Comparison of ENCODE assay signal across 29 mouse cellular contexts in genomic region chr6:142745484-142745883, GRCm38 (mm10). TPM values are rescaled to one million over a fixed set of nuclear protein-coding genes. Genes with fewer than 3 reads are reported as not detected.
DNase-seq lines count a peak whose midpoint lies in the region; ATAC-seq and TF ChIP-seq lines count a peak whose summit lies in the region.
"Had no signal": no experiment of that assay in that cellular context is flagged by ENCODE, and none has a peak within 500 bp of the region (broad histone marks: within the 10 kb centered on the region; RNA-seq: fewer than 3 reads in every experiment).

No protein-coding gene starts in this region.

- no peak for TF ChIP-seq CTCF in hindbrain, postnatal 0 days (IDR thresholded peaks at IDR 0.05; ENCODE audit: low read depth)

- no peak overlapping the region for H3K4me3 ChIP-seq in hindbrain, postnatal 0 days (ENCODE audit: low read length)
- H3K4me3 ChIP-seq in hindbrain, embryonic 12.5 days, result no peak overlapping the region
- no peak overlapping the region for H3K4me3 ChIP-seq in liver, embryonic 12.5 days
- H3K4me3 ChIP-seq in intestine, embryonic 15.5 days (replicated peaks), result no peak overlapping the region
- no peak overlapping the region for H3K4me3 ChIP-seq in intestine, embryonic 16.5 days (ENCODE audit: low read length)
- H3K4me3 ChIP-seq: embryonic facial prominence, embryonic 12.5 days; embryonic facial prominence, embryonic 15.5 days; erythroblast, embryonic 14.5 days; forebrain, embryonic 10.5 days; forebrain, embryonic 12.5 days had no signal

- H3K9me3 ChIP-seq in hindbrain, postnatal 0 days (ENCODE audit: low read length), result no peaks in the 10 kb centered on the region
- 0 out of 2 replicates have a peak, but pooled peaks cover 3% of the 10 kb centered on the region for H3K9me3 ChIP-seq in hindbrain, embryonic 12.5 days (replicated peaks)
- 0 out of 2 replicates have a peak, but pooled peaks cover 3% of the 10 kb centered on the region for H3K9me3 ChIP-seq in liver, embryonic 12.5 days (replicated peaks)
- H3K9me3 ChIP-seq in intestine, embryonic 15.5 days, result no peaks in the 10 kb centered on the region
- no peaks in the 10 kb centered on the region for H3K9me3 ChIP-seq in intestine, embryonic 16.5 days (ENCODE audit: control insufficient read depth, low read length)
- H3K9me3 ChIP-seq: embryonic facial prominence, embryonic 12.5 days; embryonic facial prominence, embryonic 15.5 days; forebrain, embryonic 12.5 days had no signal

- no peak overlapping the region for H3K27ac ChIP-seq in hindbrain, postnatal 0 days
- H3K27ac ChIP-seq in hindbrain, embryonic 12.5 days, result no peak overlapping the region
- H3K27ac ChIP-seq in liver, embryonic 12.5 days, result no peak overlapping the region
- H3K27ac ChIP-seq in intestine, embryonic 15.5 days, result no peak overlapping the region
- no peak overlapping the region for H3K27ac ChIP-seq in intestine, embryonic 16.5 days (ENCODE audit: low read length)
- H3K27ac ChIP-seq: embryonic facial prominence, embryonic 12.5 days; embryonic facial prominence, embryonic 15.5 days; forebrain, embryonic 10.5 days; forebrain, embryonic 12.5 days had no signal

- no peaks in the 10 kb centered on the region for H3K4me1 ChIP-seq in hindbrain, postnatal 0 days (ENCODE audit: insufficient read depth, low read length)
- H3K4me1 ChIP-seq in hindbrain, embryonic 12.5 days, result no peaks in the 10 kb centered on the region
- peaks cover 12% of the 10 kb centered on the region for H3K4me1 ChIP-seq in liver, embryonic 12.5 days
- no peaks in the 10 kb centered on the region; the same call in 1 of the 2 replicates for H3K4me1 ChIP-seq in intestine, embryonic 15.5 days (replicated peaks)
- no peaks in the 10 kb centered on the region; the same call in none of the 2 replicates for H3K4me1 ChIP-seq in intestine, embryonic 16.5 days (ENCODE audit: control insufficient read depth, insufficient read depth, low read length)
- H3K4me1 ChIP-seq: embryonic facial prominence, embryonic 12.5 days; embryonic facial prominence, embryonic 15.5 days; forebrain, embryonic 10.5 days; forebrain, embryonic 12.5 days had no signal

- intact Hi-C loops in heart, postnatal 36 days (cut with DNase I), result no loop called here

- H3K36me3 ChIP-seq in hindbrain, postnatal 0 days (ENCODE audit: insufficient read depth, low read length), result no peaks in the 10 kb centered on the region
- H3K36me3 ChIP-seq in hindbrain, embryonic 12.5 days, result no peaks in the 10 kb centered on the region
- no peaks in the 10 kb centered on the region for H3K36me3 ChIP-seq in liver, embryonic 12.5 days
- H3K36me3 ChIP-seq in intestine, embryonic 15.5 days, result no peaks in the 10 kb centered on the region
- no peaks in the 10 kb centered on the region for H3K36me3 ChIP-seq in intestine, embryonic 16.5 days (ENCODE audit: control insufficient read depth, insufficient read depth, low read length)
- H3K36me3 ChIP-seq: embryonic facial prominence, embryonic 12.5 days; embryonic facial prominence, embryonic 15.5 days; forebrain, embryonic 10.5 days; forebrain, embryonic 12.5 days had no signal

- no peaks in the 10 kb centered on the region for H3K27me3 ChIP-seq in hindbrain, postnatal 0 days (ENCODE audit: insufficient read depth, low read length)
- H3K27me3 ChIP-seq in hindbrain, embryonic 12.5 days, result no peaks in the 10 kb centered on the region
- H3K27me3 ChIP-seq in liver, embryonic 12.5 days (replicated peaks), result no peaks in the 10 kb centered on the region
- H3K27me3 ChIP-seq in intestine, embryonic 15.5 days (replicated peaks), result no peaks in the 10 kb centered on the region
- no peaks in the 10 kb centered on the region for H3K27me3 ChIP-seq in intestine, embryonic 16.5 days (replicated peaks; ENCODE audit: control insufficient read depth, insufficient read depth, low read length)
- H3K27me3 ChIP-seq: embryonic facial prominence, embryonic 12.5 days; embryonic facial prominence, embryonic 15.5 days; forebrain, embryonic 12.5 days had no signal

- no peak overlapping the region for H3K9ac ChIP-seq in hindbrain, postnatal 0 days (replicated peaks; ENCODE audit: low read length)
- no peak overlapping the region for H3K9ac ChIP-seq in hindbrain, embryonic 12.5 days
- no peak overlapping the region for H3K9ac ChIP-seq in liver, embryonic 12.5 days
- H3K9ac ChIP-seq in intestine, embryonic 15.5 days, result no peak overlapping the region
- no peak overlapping the region for H3K9ac ChIP-seq in intestine, embryonic 16.5 days (ENCODE audit: low read depth, low read length)
- H3K9ac ChIP-seq: embryonic facial prominence, embryonic 12.5 days; embryonic facial prominence, embryonic 15.5 days had no signal

- no peak overlapping the region for H3K4me2 ChIP-seq in hindbrain, postnatal 0 days (ENCODE audit: low read depth, low read length)
- no peak overlapping the region for H3K4me2 ChIP-seq in hindbrain, embryonic 12.5 days (replicated peaks)
- H3K4me2 ChIP-seq in liver, embryonic 12.5 days, result no peak overlapping the region
- H3K4me2 ChIP-seq in intestine, embryonic 15.5 days (replicated peaks), result no peak overlapping the region
- no peak overlapping the region for H3K4me2 ChIP-seq in intestine, embryonic 16.5 days (ENCODE audit: low read depth, low read length)
- H3K4me2 ChIP-seq: embryonic facial prominence, embryonic 12.5 days; embryonic facial prominence, embryonic 15.5 days; forebrain, embryonic 12.5 days had no signal

- 93% methylated on average over 5 of the region's 5 CpGs for WGBS in hindbrain, postnatal 0 days
- 97% methylated on average over 5 of the region's 5 CpGs for WGBS in hindbrain, embryonic 12.5 days
- WGBS in liver, embryonic 12.5 days (ENCODE audit: insufficient replicate concordance), result 85% methylated on average over 5 of the region's 5 CpGs
- 77% methylated on average over 5 of the region's 5 CpGs for WGBS in intestine, embryonic 15.5 days
- 75% methylated on average over 5 of the region's 5 CpGs for WGBS in intestine, embryonic 16.5 days

- ATAC-seq in hindbrain, postnatal 0 days, result 0 out of 2 replicates have a peak, but pooled peaks have one; percentile 35
- no peak for ATAC-seq in hindbrain, embryonic 12.5 days (ENCODE audit: low FRiP score)
- ATAC-seq in liver, embryonic 12.5 days, result peak; percentile 44; the same call in 1 of the 2 replicates
- peak; percentile 73 for ATAC-seq in intestine, embryonic 15.5 days
- peak; percentile 73 for ATAC-seq in intestine, embryonic 16.5 days
- ATAC-seq: forebrain, embryonic 14.5 days; forebrain, embryonic 16.5 days had no signal

- no peak for DNase-seq in hindbrain, postnatal 0 days (ENCODE audit: low spot score)
- no peak for DNase-seq in liver
- no peak for DNase-seq in heart, adult 11 months
- DNase-seq in heart, postnatal 36 days, result no peak
- DNase-seq: adrenal gland, adult 2 months; adrenal gland, postnatal 10 days; adrenal gland, postnatal 25 days; cerebellum, adult 11 months; cerebellum, adult 18-20 months; cerebellum, adult 8-10 months; cerebellum, adult 9-11 months; cerebellum, postnatal 14 days; cerebellum, postnatal 36 days; embryo, embryonic 11 days had no signal

RNA-seq across cellular contexts. Expression of gene Cmas, which starts 11.0 kb away (rescaled TPM):
- 59.1 and 70.7 TPM in 2 replicates for total RNA-seq in hindbrain, postnatal 0 days (2014; rRNA removed)
- 168 and 171 TPM in 2 replicates for polyA plus RNA-seq in hindbrain, postnatal 0 days (2015; fragmentation: Nextera tagmentation; extraction: Ambion mirVana)
- 138 and 139 TPM in 2 replicates for polyA plus RNA-seq in hindbrain, embryonic 12.5 days (2016; fragmentation: Nextera tagmentation; extraction: Ambion mirVana)
- 157 and 159 TPM in 2 replicates for polyA plus RNA-seq in liver, embryonic 12.5 days (2016; fragmentation: Nextera tagmentation; extraction: Ambion mirVana)
- polyA plus RNA-seq in intestine, embryonic 15.5 days (2015; fragmentation: Nextera tagmentation; extraction: Ambion mirVana), result 135 and 141 TPM in 2 replicates
- polyA plus RNA-seq in intestine, embryonic 16.5 days (2015; fragmentation: Nextera tagmentation; extraction: Ambion mirVana), result 145 and 153 TPM in 2 replicates
- 10 to 100 TPM; 31.9 to 36.0 TPM for total RNA-seq in heart, postnatal 36 days (2021)

RNA-seq across cellular contexts. Expression of gene Abcc9, which starts 43.4 kb away (rescaled TPM):
- total RNA-seq in hindbrain, postnatal 0 days (2014; rRNA removed), result 8.9 and 10.4 TPM in 2 replicates
- 2.0 and 2.1 TPM in 2 replicates for polyA plus RNA-seq in hindbrain, postnatal 0 days (2015; fragmentation: Nextera tagmentation; extraction: Ambion mirVana)
- 2.4 and 2.8 TPM in 2 replicates for polyA plus RNA-seq in hindbrain, embryonic 12.5 days (2016; fragmentation: Nextera tagmentation; extraction: Ambion mirVana)
- polyA plus RNA-seq in liver, embryonic 12.5 days (2016; fragmentation: Nextera tagmentation; extraction: Ambion mirVana), result 2.4 and 2.9 TPM in 2 replicates
- polyA plus RNA-seq in intestine, embryonic 15.5 days (2015; fragmentation: Nextera tagmentation; extraction: Ambion mirVana), result 9.6 and 10.0 TPM in 2 replicates
- polyA plus RNA-seq in intestine, embryonic 16.5 days (2015; fragmentation: Nextera tagmentation; extraction: Ambion mirVana), result 7.6 and 7.8 TPM in 2 replicates
- 100 to 1,000 TPM; 238 to 242 TPM for total RNA-seq in heart, postnatal 36 days (2021)
- total RNA-seq: common myeloid progenitor, adult 5-6 weeks; MEL had no signal
- polyA plus RNA-seq: erythroblast, embryonic 14.5 days had no signal

RNA-seq across cellular contexts. Expression of gene Sult6b2, which starts 58.8 kb away (rescaled TPM):
- total RNA-seq in hindbrain, postnatal 0 days (2014; rRNA removed), result not detected in 2 replicates
- polyA plus RNA-seq in hindbrain, postnatal 0 days (2015; fragmentation: Nextera tagmentation; extraction: Ambion mirVana), result 0.28 and 0.30 TPM in 2 replicates
- not detected in 2 replicates for polyA plus RNA-seq in hindbrain, embryonic 12.5 days (2016; fragmentation: Nextera tagmentation; extraction: Ambion mirVana)
- 0.06 TPM in 1 of 2 replicates, not detected in the other for polyA plus RNA-seq in liver, embryonic 12.5 days (2016; fragmentation: Nextera tagmentation; extraction: Ambion mirVana)
- polyA plus RNA-seq in intestine, embryonic 15.5 days (2015; fragmentation: Nextera tagmentation; extraction: Ambion mirVana), result 20.9 and 24.9 TPM in 2 replicates
- polyA plus RNA-seq in intestine, embryonic 16.5 days (2015; fragmentation: Nextera tagmentation; extraction: Ambion mirVana), result 49.8 and 76.7 TPM in 2 replicates
- under 1 TPM in 1 of 2 experiments, not detected in 1; 0.28 TPM for total RNA-seq in heart, postnatal 36 days (2021)
- total RNA-seq: adrenal gland, adult 2 months; adrenal gland, postnatal 10 days; adrenal gland, postnatal 25 days; adrenal gland, postnatal 4 days; common myeloid progenitor, adult 5-6 weeks; MEL had no signal
- polyA plus RNA-seq: adrenal gland, adult 2 months; C2C12; embryonic facial prominence, embryonic 12.5 days; embryonic facial prominence, embryonic 15.5 days; erythroblast, embryonic 14.5 days had no signal

Comparison
In these comparisons a context has a peak if more than half of its experiments do, and no peak if none do; other contexts are left out.
1. RNA of gene Sult6b2, which starts 58.8 kb away (polyA plus RNA-seq): 49.8 to 76.7 TPM in intestine, embryonic 16.5 days and 20.9 to 24.9 TPM in intestine, embryonic 15.5 days; 0.28 to 0.30 TPM in hindbrain, postnatal 0 days, not detected in hindbrain, embryonic 12.5 days and 0.06 TPM in liver, embryonic 12.5 days; every median in the first group is over 10 times any median in the second.